Mouse (Mus musculus): Measurements from ENCODE around the gene Slc25a28.

GRCm38 (mm10) chr19:43615074-43615445 is 59.6 kb downstream of the Slc25a28 start:
- no peak for TF ChIP-seq CHD2 (IDR thresholded peaks at IDR 0.05; ENCODE audit: low read depth, low read length)
- no peak for TF ChIP-seq ZNF384 (IDR thresholded peaks at IDR 0.05; ENCODE audit: low read depth, low read length)
- TF ChIP-seq ZC3H11A (IDR thresholded peaks at IDR 0.05; ENCODE audit: borderline replicate concordance, low read depth, low read length), result no peak
- TF ChIP-seq MAFK (IDR thresholded peaks at IDR 0.05; ENCODE audit: insufficient read depth, low read depth, low read length), result no peak
- no peak for TF ChIP-seq HCFC1 (IDR thresholded peaks at IDR 0.05; ENCODE audit: borderline replicate concordance, insufficient read depth, low read length)
